Mouse (Mus musculus): ENCODE data around the gene Slc16a13.
"Not testable (repeated sequence)": the region's sequence is repeated elsewhere in the genome, so short reads cannot be mapped to it uniquely, and the experiment has no call there.

Slc16a13 gene

DNA sequence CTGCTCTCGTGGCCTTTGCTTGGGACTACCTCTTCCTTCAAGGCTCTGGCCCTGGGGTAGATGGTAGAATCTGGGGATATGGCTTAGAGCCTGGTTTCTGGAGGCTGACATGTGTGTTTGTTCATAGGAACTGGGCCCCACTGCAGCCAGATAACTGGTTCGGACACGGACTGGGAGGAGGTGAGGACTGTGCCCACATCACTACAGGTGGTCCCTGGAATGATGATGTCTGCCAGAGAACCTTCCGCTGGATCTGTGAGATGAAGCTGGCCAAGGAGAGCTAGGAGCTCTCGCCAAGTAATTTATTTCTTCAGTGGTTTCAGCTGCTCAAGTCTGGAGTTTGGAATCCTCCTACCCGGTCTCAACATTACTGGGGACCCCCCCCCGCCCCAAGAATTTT, 50.6 kb downstream of the Slc16a13 start:
- DNase-seq (ENCODE audit: low read depth) = no peak

- DNase-seq (ENCODE audit: low read depth) = not testable (repeated sequence)
Observed at GRCm38 (mm10) chr11:70169471-70169870, 51.4 kb downstream of the Slc16a13 start.

DNA sequence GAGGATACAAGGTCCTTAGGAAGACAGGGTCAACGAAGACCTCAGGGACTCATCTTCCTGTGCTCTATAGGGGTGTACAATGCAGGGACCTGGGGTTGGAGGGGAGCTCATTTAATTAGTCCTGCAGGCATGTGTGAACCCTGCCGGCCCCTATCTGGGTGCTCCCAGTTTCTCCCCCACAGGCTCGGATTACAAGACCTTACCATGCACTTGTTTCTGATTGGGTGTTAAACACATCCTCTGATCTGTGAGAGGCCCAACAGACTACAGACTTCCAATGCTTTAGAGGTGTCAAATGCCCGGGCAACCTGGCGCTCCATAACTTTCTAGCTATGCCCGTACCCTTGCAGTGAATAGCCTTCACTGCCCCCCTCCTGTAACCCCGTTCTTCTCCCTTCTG, 52.7 kb downstream of the Slc16a13 start:
- DNase-seq (ENCODE audit: low read depth) = no peak

Measured in c-Kit-positive CD71-positive TER-119-negative erythroid progenitor cells, embryonic 14.5 days (primary cell).